Mouse (Mus musculus): ENCODE results near the gene Gm3336.

- no peak for TF ChIP-seq HCFC1 (IDR thresholded peaks at IDR 0.05; ENCODE audit: borderline replicate concordance, insufficient read depth, low read length)
- TF ChIP-seq ZNF384 (IDR thresholded peaks at IDR 0.05; ENCODE audit: low read depth, low read length): no peak
Measured at GRCm38 (mm10) chr8:70716521-70717400, 1.6 kb upstream of the Gm3336 start.

Data from ES-E14 (cell line).